8 mouse cellular contexts compared by ENCODE assay signal in genomic region chr2:38535521-38536220, GRCm38 (mm10). TPM values are rescaled to one million over a fixed set of nuclear protein-coding genes. Genes with fewer than 3 reads are reported as not detected.
DNase-seq lines count a peak whose midpoint lies in the region; ATAC-seq and TF ChIP-seq lines count a peak whose summit lies in the region.

No protein-coding gene starts in this region.

- H3K4me3 ChIP-seq in embryonic facial prominence, embryonic 13.5 days, result no peak overlapping the region
- no peak overlapping the region for H3K4me3 ChIP-seq in liver, adult 2 months (ENCODE audit: insufficient read depth, low read depth, low read length)
- H3K4me3 ChIP-seq in stomach, embryonic 15.5 days (replicated peaks), result no peak overlapping the region

- no peaks in the 10 kb centered on the region for H3K36me3 ChIP-seq in embryonic facial prominence, embryonic 13.5 days
- no peaks in the 10 kb centered on the region for H3K36me3 ChIP-seq in liver, adult 2 months (ENCODE audit: control insufficient read depth, insufficient read depth, low read length)
- H3K36me3 ChIP-seq in stomach, embryonic 15.5 days, result no peaks in the 10 kb centered on the region

- no peaks in the 10 kb centered on the region for H3K9me3 ChIP-seq in embryonic facial prominence, embryonic 13.5 days
- no peaks in the 10 kb centered on the region for H3K9me3 ChIP-seq in stomach, embryonic 15.5 days

- peaks cover 49% of the 10 kb centered on the region for H3K79me2 ChIP-seq in liver, adult 2 months (ENCODE audit: control insufficient read depth, insufficient read depth, low read length)

- H3K27me3 ChIP-seq in embryonic facial prominence, embryonic 13.5 days, result no peaks in the 10 kb centered on the region
- no peaks in the 10 kb centered on the region for H3K27me3 ChIP-seq in liver, adult 2 months (ENCODE audit: control insufficient read depth, insufficient read depth, low read length)
- no peaks in the 10 kb centered on the region for H3K27me3 ChIP-seq in stomach, embryonic 15.5 days (replicated peaks)

- intact Hi-C loops in gastrocnemius, postnatal 36 days (cut with DNase I), result no loop called here

- TF ChIP-seq POLR2A in liver, adult 2 months (IDR thresholded peaks at IDR 0.05; ENCODE audit: extremely low read depth, insufficient read depth, low read length), result no peak

- 68% methylated on average over 14 of the region's 14 CpGs for WGBS in embryonic facial prominence, embryonic 13.5 days
- WGBS in liver, adult 2 months, result 71% methylated on average over 14 of the region's 14 CpGs
- 47% methylated on average over 14 of the region's 14 CpGs for WGBS in stomach, embryonic 15.5 days

- no peak for ATAC-seq in embryonic facial prominence, embryonic 13.5 days (ENCODE audit: insufficient number of reproducible peaks, insufficient read depth, low FRiP score, low TSS enrichment, low read depth)
- ATAC-seq in stomach, embryonic 15.5 days (ENCODE audit: insufficient read depth, low FRiP score, low read depth), result no peak

- H3K4me2 ChIP-seq in embryonic facial prominence, embryonic 13.5 days, result no peak overlapping the region
- no peak overlapping the region for H3K4me2 ChIP-seq in stomach, embryonic 15.5 days

- peak; percentile 63 for DNase-seq in layer of hippocampus, adult 9-11 months
- DNase-seq in layer of hippocampus, postnatal 14 days (ENCODE audit: low spot score in 2 of 2), result no peak
- DNase-seq in liver, adult 2 months (ENCODE audit: extremely low read depth, low read depth, low spot score), result no peak
- no peak for DNase-seq in frontal cortex, postnatal 36 days (ENCODE audit: low spot score in 2 of 2)
- no peak for DNase-seq in urinary bladder, adult 18-20 months (ENCODE audit: low spot score in 2 of 2)
- DNase-seq in gastrocnemius, postnatal 36 days, result no peak

- peak overlapping the region; percentile 11; the same call in 1 of the 2 replicates for H3K27ac ChIP-seq in embryonic facial prominence, embryonic 13.5 days
- 0 out of 2 replicates have a peak overlapping the region, but pooled peaks have one; percentile 16 for H3K27ac ChIP-seq in liver, adult 2 months (replicated peaks; ENCODE audit: insufficient read depth, low read depth, low read length)
- H3K27ac ChIP-seq in stomach, embryonic 15.5 days, result peak overlapping the region; percentile 37; the same call in 1 of the 2 replicates

- no peak overlapping the region for H3K9ac ChIP-seq in embryonic facial prominence, embryonic 13.5 days
- no peak overlapping the region for H3K9ac ChIP-seq in liver, adult 2 months (ENCODE audit: low read depth, low read length)
- H3K9ac ChIP-seq in stomach, embryonic 15.5 days, result no peak overlapping the region

- no peak for TF ChIP-seq CTCF in liver, adult 2 months (IDR thresholded peaks at IDR 0.05; ENCODE audit: low read depth, low read length)

- peaks cover 53% of the 10 kb centered on the region for H3K4me1 ChIP-seq in embryonic facial prominence, embryonic 13.5 days
- H3K4me1 ChIP-seq in liver, adult 2 months (ENCODE audit: control insufficient read depth, insufficient read depth, low read length), result peaks cover 58% of the 10 kb centered on the region
- H3K4me1 ChIP-seq in stomach, embryonic 15.5 days, result peaks cover 64% of the 10 kb centered on the region

RNA-seq across cellular contexts. Expression of gene Nek6, which starts 24.2 kb away (rescaled TPM):
- 10 to 100 TPM; 50.3 to 53.0 TPM for total RNA-seq in layer of hippocampus, postnatal 14 days (2021)
- 110 and 114 TPM in 2 replicates for polyA plus RNA-seq in embryonic facial prominence, embryonic 13.5 days (2015; fragmentation: Nextera tagmentation; extraction: Ambion mirVana)
- 13.6 and 17.1 TPM in 2 replicates for total RNA-seq in liver, adult 2 months (2014; rRNA removed)
- polyA plus RNA-seq in liver, adult 2 months (2012; rRNA removed), result 51.0 and 58.8 TPM in 2 replicates
- 109 and 111 TPM in 2 replicates for polyA plus RNA-seq in stomach, embryonic 15.5 days (2015; fragmentation: Nextera tagmentation; extraction: Ambion mirVana)
- total RNA-seq in gastrocnemius, postnatal 36 days (2021), result 10 to 100 TPM in 1 of 2 experiments, 1 to 10 TPM in 1; 6.9 to 11.2 TPM
